Mouse (Mus musculus): ENCODE measurements around the gene Nat14.
A peak's percentile ranks its signal among the peaks of the same experiment; 100 is the strongest.

The Nat14 gene

DNA sequence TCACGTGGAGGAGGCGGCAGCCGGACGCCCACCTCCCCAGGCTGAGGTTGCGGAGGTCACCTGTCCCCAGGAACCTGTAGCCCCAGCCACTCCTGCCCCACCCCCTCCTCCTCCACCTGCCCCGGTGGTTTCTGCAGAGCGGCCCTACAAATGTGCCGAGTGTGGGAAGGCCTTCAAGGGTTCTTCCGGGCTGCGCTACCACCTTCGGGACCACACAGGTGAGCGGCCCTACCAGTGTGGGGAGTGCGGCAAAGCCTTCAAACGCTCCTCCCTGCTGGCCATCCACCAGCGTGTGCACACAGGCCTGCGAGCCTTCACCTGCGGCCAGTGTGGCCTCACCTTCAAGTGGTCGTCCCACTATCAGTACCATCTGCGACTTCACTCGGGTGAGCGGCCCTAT lies 1.9 kb upstream of the Nat14 start:
- DNase-seq (ENCODE audit: low spot score in 2 of 2) = no peak

- DNase-seq (ENCODE audit: low spot score in 2 of 2) = no peak
Observed at GRCm38 (mm10) chr7:4920496-4920895, 1.3 kb upstream of the Nat14 start.

DNA sequence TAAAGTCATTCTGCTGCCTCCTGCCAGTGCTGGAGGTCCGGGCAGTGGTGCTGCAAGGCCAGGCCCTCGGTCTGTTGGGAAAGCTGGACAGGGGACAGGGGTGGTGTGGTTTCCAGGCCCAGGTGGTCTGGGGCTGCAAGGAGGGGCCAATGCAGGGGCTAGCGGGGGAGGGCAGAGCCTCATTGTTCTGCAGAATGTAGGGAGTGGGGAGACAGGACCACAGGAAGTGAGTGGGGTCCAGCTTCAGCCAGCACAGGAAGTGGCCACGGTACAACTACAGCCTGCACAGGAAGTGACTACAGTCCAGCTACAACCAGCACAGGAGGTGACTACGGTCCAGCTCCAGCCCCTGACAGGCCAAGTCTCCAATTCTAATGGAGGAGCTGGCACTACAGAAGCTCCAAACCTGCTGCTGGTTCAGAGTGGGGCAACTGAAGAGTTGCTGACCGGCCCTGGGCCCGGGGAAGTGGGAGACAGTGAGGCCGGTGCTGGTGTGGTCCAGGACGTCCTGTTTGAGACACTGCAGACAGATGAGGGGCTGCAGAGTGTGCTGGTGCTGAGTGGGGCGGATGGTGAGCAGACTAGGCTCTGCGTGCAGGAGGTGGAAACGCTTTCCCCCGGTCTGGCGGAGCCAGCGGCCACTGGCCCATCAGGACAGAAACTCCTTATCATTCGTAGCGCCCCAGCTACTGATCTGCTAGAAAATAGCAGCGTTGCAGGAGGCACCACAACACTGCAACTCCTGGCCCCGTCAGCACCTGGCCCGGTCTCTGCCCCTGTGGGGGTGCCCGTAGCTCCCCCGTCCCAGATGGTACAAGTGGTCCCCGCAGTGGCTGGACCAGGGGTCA lies 628 bp upstream of the Nat14 start:
- DNase-seq (ENCODE audit: low spot score in 2 of 2) = no peak

GRCm38 (mm10) chr7:4922508-4922907 lies 680 bp downstream of the Nat14 start:
- DNase-seq (ENCODE audit: low spot score in 2 of 2) = no peak

GRCm38 (mm10) chr7:4922931-4923565 lies 1.2 kb downstream of the Nat14 start:
- no peak for DNase-seq (ENCODE audit: low spot score in 2 of 2)

GRCm38 (mm10) chr7:4923586-4924364 lies 1.9 kb downstream of the Nat14 start:
- DNase-seq (ENCODE audit: low spot score in 2 of 2) = no peak

DNA sequence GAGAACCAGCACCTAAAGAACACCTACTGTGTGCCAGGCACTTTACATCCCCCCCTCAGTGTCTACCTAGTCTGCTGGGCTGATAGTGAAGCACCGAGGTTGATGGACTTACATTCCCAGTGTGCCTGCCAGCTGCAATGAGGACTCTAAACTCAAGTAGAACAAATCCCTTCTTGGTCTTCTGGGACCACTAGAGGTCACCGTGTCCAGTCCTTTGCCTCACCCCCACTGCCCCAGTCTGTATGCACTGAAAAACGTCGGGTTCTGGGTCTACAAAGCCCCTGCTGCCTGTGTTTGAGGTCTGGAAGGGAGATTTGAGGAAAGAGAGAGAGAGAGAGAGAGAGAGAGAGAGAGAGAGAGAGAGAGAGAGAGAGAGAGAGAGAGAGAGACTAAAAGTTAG lies 2.7 kb downstream of the Nat14 start:
- DNase-seq (ENCODE audit: low spot score in 2 of 2) = no peak

DNA sequence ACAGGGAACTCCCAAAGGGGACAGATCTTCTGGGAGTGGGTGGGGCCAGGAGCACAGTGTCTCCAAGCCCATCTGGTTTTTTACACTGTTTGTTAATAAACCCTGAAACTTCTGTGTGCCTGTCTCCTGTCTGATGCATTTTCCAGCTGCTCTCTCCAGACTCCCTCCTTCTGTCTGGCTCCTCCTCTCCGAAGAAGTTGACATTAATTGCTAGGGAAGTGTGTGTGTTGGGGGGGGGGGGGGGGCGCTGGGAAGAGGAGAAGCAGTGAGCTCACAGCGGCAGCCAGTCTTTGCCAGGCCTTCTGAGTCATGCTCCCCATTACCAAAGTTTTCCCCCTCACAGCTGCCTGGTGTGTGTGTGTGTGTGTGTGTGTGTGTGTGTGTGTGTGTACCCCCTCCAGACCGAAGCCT lies 3.1 kb downstream of the Nat14 start:
- DNase-seq (ENCODE audit: low spot score in 2 of 2) = no peak

DNA sequence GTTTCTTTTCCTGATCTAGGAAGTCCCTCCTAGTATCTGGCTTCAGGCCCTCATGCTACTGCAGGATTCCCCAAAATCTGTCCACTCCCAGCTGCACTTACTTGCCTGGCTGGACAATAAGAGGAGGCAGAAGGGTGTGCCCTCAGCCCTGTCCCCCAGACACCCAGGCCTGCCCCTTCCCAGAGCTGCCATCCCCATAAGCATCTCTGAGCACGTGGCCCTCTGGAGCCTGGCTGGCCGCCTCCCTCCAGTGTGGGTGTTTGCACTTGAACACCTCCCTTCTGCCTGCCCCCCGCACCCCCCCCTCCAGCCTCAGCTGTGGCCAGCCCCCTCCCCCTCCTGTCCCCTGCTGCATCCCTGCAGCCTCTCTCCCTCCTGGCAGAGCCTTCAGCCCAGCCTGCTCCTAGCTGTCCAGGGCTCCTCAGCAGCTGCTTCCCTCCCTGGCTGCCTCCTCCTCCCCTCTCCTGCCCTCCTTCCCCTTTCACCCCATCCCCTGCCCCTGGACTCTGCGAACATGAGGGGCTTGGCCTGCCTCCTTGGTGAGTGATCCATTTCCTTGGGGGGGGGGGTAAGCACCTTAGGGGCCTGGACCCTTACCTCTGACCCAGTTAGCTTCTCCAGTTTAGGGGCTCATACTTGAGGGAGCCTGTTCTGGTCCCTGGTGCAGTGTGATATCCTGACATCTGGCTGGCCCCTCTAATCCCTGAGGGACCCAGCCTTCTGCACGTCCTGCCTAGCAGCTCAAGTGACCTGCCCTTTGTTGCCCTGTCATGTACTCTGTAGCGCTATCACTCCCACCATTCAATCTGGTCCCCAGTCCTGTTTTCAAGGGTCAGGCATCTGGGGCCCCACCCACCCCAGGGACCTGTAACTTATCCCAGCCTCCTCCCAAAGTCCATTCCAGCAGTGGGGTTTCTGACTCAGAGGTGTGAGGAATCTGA lies 3.9 kb downstream of the Nat14 start, which contains the start of gene Ssc5d:
Gene Ssc5d, plus strand, starts transcription at position 345 of the 941 bp plus-strand sequence.
- no peak for DNase-seq (ENCODE audit: low spot score in 2 of 2)

- DNase-seq (ENCODE audit: low spot score in 2 of 2) = no peak
Observed at GRCm38 (mm10) chr7:4926849-4927248, 5.0 kb downstream of the Nat14 start.

- no peak for DNase-seq (ENCODE audit: low spot score in 2 of 2)
Observed at GRCm38 (mm10) chr7:4927711-4928110, 5.9 kb downstream of the Nat14 start.

DNA sequence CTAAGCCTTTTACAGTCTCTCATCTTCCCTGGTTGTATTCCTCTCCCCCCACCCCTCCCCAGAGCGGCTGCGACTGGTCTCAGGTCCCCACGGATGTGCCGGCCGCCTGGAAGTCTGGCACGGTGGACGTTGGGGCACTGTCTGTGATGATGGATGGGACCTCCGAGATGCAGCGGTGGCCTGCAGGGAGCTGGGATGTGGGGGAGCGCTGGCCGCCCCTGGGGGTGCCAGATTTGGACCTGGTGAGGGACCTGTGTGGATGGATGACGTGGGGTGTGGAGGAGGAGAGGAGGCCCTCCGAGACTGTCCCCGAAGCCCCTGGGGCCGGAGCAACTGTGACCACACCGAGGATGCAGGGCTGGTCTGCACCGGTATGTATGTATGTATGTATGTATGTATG lies 6.5 kb downstream of the Nat14 start:
- DNase-seq (ENCODE audit: low spot score in 2 of 2) = no peak

DNA sequence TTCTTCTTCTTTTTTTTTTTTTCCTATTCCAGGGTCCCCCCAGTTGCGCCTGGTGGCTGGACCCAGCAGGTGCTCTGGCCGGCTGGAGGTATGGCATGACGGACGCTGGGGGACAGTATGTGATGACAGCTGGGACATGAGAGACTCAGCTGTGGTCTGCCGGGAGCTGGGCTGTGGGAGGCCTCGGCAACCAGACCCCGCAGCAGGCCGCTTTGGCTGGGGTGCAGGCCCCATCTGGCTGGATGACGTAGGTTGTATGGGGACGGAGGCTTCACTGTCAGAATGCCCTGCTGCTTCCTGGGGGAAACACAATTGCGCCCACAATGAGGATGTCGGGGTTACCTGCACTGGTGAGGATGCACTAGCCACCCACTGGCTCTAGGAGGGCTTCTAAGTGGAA lies 11.3 kb downstream of the Nat14 start:
- DNase-seq (ENCODE audit: low spot score in 2 of 2) = no peak

DNA sequence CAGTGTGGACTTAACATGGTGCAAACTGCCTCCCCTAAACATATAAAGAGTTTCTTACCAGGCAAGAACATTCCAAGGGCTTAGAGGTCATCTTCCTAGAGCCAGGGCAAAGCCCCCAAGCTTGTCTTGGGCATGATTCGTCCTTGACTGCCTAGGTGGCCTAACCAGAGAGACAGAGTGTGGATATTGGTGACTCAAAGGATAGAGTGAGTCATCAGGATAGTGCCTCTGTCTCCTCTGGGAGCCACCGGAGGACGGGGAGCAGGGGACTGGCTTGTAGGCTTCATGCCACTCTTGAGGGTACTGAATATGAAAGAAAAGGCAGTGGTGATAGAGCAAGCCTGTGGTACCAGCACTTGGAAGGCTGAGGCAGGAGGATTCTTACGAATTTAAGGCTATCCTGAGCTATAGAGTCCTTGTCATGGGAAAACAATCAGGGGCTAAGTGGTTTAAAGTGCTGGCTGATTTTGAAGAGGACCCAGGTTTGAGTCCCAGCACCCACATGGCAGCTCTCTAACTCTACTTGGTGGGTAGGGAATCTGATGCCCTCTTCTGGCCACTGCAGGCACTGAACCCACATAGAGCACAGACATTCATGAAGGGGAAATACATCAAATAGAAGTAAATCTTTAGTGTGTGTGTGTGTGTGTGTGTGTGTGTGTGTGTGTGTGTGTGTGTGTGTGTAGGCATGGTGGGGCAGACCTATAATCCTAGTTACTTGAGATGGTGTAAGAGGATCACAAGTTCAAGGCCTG lies 12.5 kb downstream of the Nat14 start:
- DNase-seq (ENCODE audit: low spot score in 2 of 2) = no peak

DNA sequence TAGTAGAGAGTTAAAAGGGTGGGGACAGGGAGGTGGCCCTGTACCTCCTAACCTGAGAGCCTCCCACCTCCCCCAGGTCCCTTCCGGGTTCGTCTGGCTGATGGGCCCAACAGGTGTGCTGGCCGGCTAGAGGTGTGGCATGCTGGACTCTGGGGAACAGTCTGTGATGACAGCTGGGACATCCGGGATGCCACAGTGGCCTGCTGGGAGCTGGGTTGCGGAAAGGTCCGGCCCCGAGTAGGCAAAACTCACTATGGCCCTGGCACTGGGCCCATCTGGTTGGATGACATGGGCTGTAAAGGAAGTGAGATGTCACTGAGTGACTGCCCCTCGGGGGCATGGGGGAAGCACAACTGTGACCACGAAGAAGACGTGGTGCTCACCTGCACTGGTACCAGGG lies 15.0 kb downstream of the Nat14 start:
- DNase-seq (ENCODE audit: low spot score in 2 of 2) = no peak

DNA sequence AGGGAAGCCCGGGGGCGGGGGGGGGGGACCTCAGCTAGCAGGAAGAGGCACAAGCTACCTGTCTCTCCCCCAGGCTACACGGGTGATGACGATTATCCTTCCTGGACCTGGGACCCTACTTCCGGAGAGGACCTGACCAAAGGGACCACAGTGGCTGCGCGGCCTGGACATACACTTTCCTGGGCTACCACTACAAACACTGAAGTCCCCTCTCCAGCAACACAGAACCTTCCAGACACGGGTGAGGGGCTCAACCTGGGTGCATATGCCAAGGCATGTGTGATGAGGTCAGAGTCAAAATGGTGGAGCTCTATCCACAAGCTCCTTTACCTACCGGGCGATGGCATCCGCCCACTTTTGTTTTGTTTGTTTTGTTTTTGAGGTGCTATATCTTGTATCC lies 15.6 kb downstream of the Nat14 start:
- no peak for DNase-seq (ENCODE audit: low spot score in 2 of 2)

GRCm38 (mm10) chr7:4938456-4938855 lies 16.6 kb downstream of the Nat14 start:
- DNase-seq (ENCODE audit: low spot score in 2 of 2) = peak; percentile 64 to 65

GRCm38 (mm10) chr7:4940068-4940479 lies 18.2 kb downstream of the Nat14 start:
- DNase-seq (ENCODE audit: low spot score in 2 of 2) = peak; percentile 68 to 81

GRCm38 (mm10) chr7:4942673-4943072 lies 20.8 kb downstream of the Nat14 start:
- no peak for DNase-seq (ENCODE audit: low spot score in 2 of 2)

GRCm38 (mm10) chr7:4943223-4943815 lies 21.5 kb downstream of the Nat14 start:
- DNase-seq (ENCODE audit: low spot score in 2 of 2) = peak; percentile 92 to 93

All from spleen, postnatal 36 days (tissue).